Mouse (Mus musculus): ENCODE measurements around the gene Gstcd. TPM values are rescaled to one million over a fixed set of nuclear protein-coding genes. Genes with fewer than 3 reads are reported as not detected.
A peak's percentile ranks its signal among the peaks of the same experiment; 100 is the strongest.

Gene Gstcd
- polyA plus RNA-seq, 1 experiment from 2014 or later, result 11.0 TPM

GRCm38 (mm10) chr3:132950529-132950880 is 141.3 kb downstream of the Gstcd start:
- Histone ChIP-seq H3K9me3 (ENCODE audit: control insufficient read depth, low read length) (no peaks in the 10 kb centered on the region), H3K4me1 (ENCODE audit: control insufficient read depth, insufficient read depth, low read length) (no peaks in the 10 kb centered on the region; the same call in 1 of the 2 replicates), H3K4me3 (ENCODE audit: low read depth, low read length) (peak overlapping the region; percentile 63), H3K27ac (ENCODE audit: low read depth, low read length) (no peak overlapping the region), H3K9ac (ENCODE audit: low read length) (peak overlapping the region; percentile 57), H3K27me3 (ENCODE audit: control insufficient read depth, insufficient read depth, low read length) (peaks cover 7% of the 10 kb centered on the region), H3K36me3 (ENCODE audit: control insufficient read depth, insufficient read depth, low read length) (no peaks in the 10 kb centered on the region), H3K4me2 (ENCODE audit: low read depth) (peak overlapping the region; percentile 96)
- WGBS, result 5% methylated on average over 7 of the region's 7 CpGs
- ATAC-seq (ENCODE audit: insufficient read depth, low FRiP score, low TSS enrichment) (no peak), DNase-seq (ENCODE audit: low spot score) (no peak)

- H3K27ac ChIP-seq (ENCODE audit: low read depth, low read length), result no peak within 1 kb of the TSS
- DNase-seq (ENCODE audit: low spot score) (peak; percentile 68), ATAC-seq (ENCODE audit: insufficient read depth, low FRiP score, low TSS enrichment) (peak; percentile 82)
- peak within 1 kb of the TSS; percentile 96 for H3K4me2 ChIP-seq (ENCODE audit: low read depth)
- WGBS, result 1% methylated on average over 34 of the region's 82 CpGs
- H3K9ac ChIP-seq (ENCODE audit: low read length), result peak within 1 kb of the TSS; percentile 57
- no peaks in the 10 kb centered on the region; the same call in 1 of the 2 replicates for H3K4me1 ChIP-seq (ENCODE audit: control insufficient read depth, insufficient read depth, low read length)
- H3K27me3 ChIP-seq (ENCODE audit: control insufficient read depth, insufficient read depth, low read length), result peaks cover 7% of the 10 kb centered on the region
- no peaks in the 10 kb centered on the region for H3K36me3 ChIP-seq (ENCODE audit: control insufficient read depth, insufficient read depth, low read length)
- peak within 1 kb of the TSS; percentile 63 for H3K4me3 ChIP-seq (ENCODE audit: low read depth, low read length)
- H3K9me3 ChIP-seq (ENCODE audit: control insufficient read depth, low read length), result no peaks in the 10 kb centered on the region
These were observed 141.9 kb downstream of the Gstcd start, which contains the start of gene Npnt for GRCm38 (mm10) chr3:132949791-132950528. Gene Npnt, minus strand, starts transcription at chr3:132950291.

GRCm38 (mm10) chr3:132949380-132949790 is 142.4 kb downstream of the Gstcd start:
- Histone ChIP-seq H3K36me3 (ENCODE audit: control insufficient read depth, insufficient read depth, low read length) (no peaks in the 10 kb centered on the region), H3K4me3 (ENCODE audit: low read depth, low read length) (peak overlapping the region; percentile 63), H3K9ac (ENCODE audit: low read length) (peak overlapping the region; percentile 57), H3K9me3 (ENCODE audit: control insufficient read depth, low read length) (no peaks in the 10 kb centered on the region), H3K4me1 (ENCODE audit: control insufficient read depth, insufficient read depth, low read length) (no peaks in the 10 kb centered on the region; the same call in 1 of the 2 replicates), H3K27me3 (ENCODE audit: control insufficient read depth, insufficient read depth, low read length) (peaks cover 7% of the 10 kb centered on the region), H3K4me2 (ENCODE audit: low read depth) (peak overlapping the region; percentile 96), H3K27ac (ENCODE audit: low read depth, low read length) (no peak overlapping the region)
- WGBS, result 0% methylated on average over 26 of the region's 26 CpGs
- peak; percentile 77 for ATAC-seq (ENCODE audit: insufficient read depth, low FRiP score, low TSS enrichment)
- peak; percentile 38 for DNase-seq (ENCODE audit: low spot score)

GRCm38 (mm10) chr3:132948298-132948795 is 143.5 kb downstream of the Gstcd start:
- Histone ChIP-seq H3K9me3 (ENCODE audit: control insufficient read depth, low read length) (no peaks in the 10 kb centered on the region), H3K36me3 (ENCODE audit: control insufficient read depth, insufficient read depth, low read length) (no peaks in the 10 kb centered on the region), H3K4me3 (ENCODE audit: low read depth, low read length) (no peak overlapping the region), H3K4me1 (ENCODE audit: control insufficient read depth, insufficient read depth, low read length) (no peaks in the 10 kb centered on the region; the same call in 1 of the 2 replicates), H3K9ac (ENCODE audit: low read length) (no peak overlapping the region), H3K27ac (ENCODE audit: low read depth, low read length) (no peak overlapping the region), H3K4me2 (ENCODE audit: low read depth) (no peak overlapping the region), H3K27me3 (ENCODE audit: control insufficient read depth, insufficient read depth, low read length) (peaks cover 7% of the 10 kb centered on the region)
- ATAC-seq (ENCODE audit: insufficient read depth, low FRiP score, low TSS enrichment) (no peak), DNase-seq (ENCODE audit: low spot score) (no peak)
- WGBS, result 24% methylated on average over 7 of the region's 7 CpGs

- WGBS, result 89% methylated on average over 5 of the region's 5 CpGs
- DNase-seq (ENCODE audit: low spot score), result no peak
- Histone ChIP-seq H3K4me3 (ENCODE audit: low read depth, low read length) (no peak overlapping the region), H3K4me1 (ENCODE audit: control insufficient read depth, insufficient read depth, low read length) (no peaks in the 10 kb centered on the region; the same call in 1 of the 2 replicates), H3K36me3 (ENCODE audit: control insufficient read depth, insufficient read depth, low read length) (no peaks in the 10 kb centered on the region), H3K9me3 (ENCODE audit: control insufficient read depth, low read length) (no peaks in the 10 kb centered on the region), H3K4me2 (ENCODE audit: low read depth) (no peak overlapping the region), H3K27me3 (ENCODE audit: control insufficient read depth, insufficient read depth, low read length) (peaks cover 7% of the 10 kb centered on the region), H3K27ac (ENCODE audit: low read depth, low read length) (no peak overlapping the region), H3K9ac (ENCODE audit: low read length) (no peak overlapping the region)
- ATAC-seq (ENCODE audit: insufficient read depth, low FRiP score, low TSS enrichment), result no peak
These were observed 145.7 kb downstream of the Gstcd start for GRCm38 (mm10) chr3:132946086-132946485.

GRCm38 (mm10) chr3:132945669-132946068 is 146.2 kb downstream of the Gstcd start:
- no peak overlapping the region for H3K9ac ChIP-seq (ENCODE audit: low read length)
- no peak overlapping the region for H3K4me3 ChIP-seq (ENCODE audit: low read depth, low read length)
- no peaks in the 10 kb centered on the region for H3K36me3 ChIP-seq (ENCODE audit: control insufficient read depth, insufficient read depth, low read length)
- no peaks in the 10 kb centered on the region; the same call in 1 of the 2 replicates for H3K4me1 ChIP-seq (ENCODE audit: control insufficient read depth, insufficient read depth, low read length)
- ATAC-seq (ENCODE audit: insufficient read depth, low FRiP score, low TSS enrichment), result no peak
- H3K27me3 ChIP-seq (ENCODE audit: control insufficient read depth, insufficient read depth, low read length), result peaks cover 7% of the 10 kb centered on the region
- no peak overlapping the region for H3K4me2 ChIP-seq (ENCODE audit: low read depth)
- WGBS, result 87% methylated on average over 7 of the region's 7 CpGs
- no peak for DNase-seq (ENCODE audit: low spot score)
- no peak overlapping the region for H3K27ac ChIP-seq (ENCODE audit: low read depth, low read length)
- no peaks in the 10 kb centered on the region for H3K9me3 ChIP-seq (ENCODE audit: control insufficient read depth, low read length)

GRCm38 (mm10) chr3:132944609-132945008 is 147.2 kb downstream of the Gstcd start:
- H3K4me2 ChIP-seq (ENCODE audit: low read depth), result no peak overlapping the region
- H3K27me3 ChIP-seq (ENCODE audit: control insufficient read depth, insufficient read depth, low read length), result peaks cover 7% of the 10 kb centered on the region
- H3K36me3 ChIP-seq (ENCODE audit: control insufficient read depth, insufficient read depth, low read length), result no peaks in the 10 kb centered on the region
- 62% methylated on average over 3 of the region's 3 CpGs for WGBS
- ATAC-seq (ENCODE audit: insufficient read depth, low FRiP score, low TSS enrichment) (no peak), DNase-seq (ENCODE audit: low spot score) (no peak)
- no peak overlapping the region for H3K27ac ChIP-seq (ENCODE audit: low read depth, low read length)
- no peaks in the 10 kb centered on the region for H3K9me3 ChIP-seq (ENCODE audit: control insufficient read depth, low read length)
- no peak overlapping the region for H3K9ac ChIP-seq (ENCODE audit: low read length)
- no peaks in the 10 kb centered on the region for H3K4me1 ChIP-seq (ENCODE audit: control insufficient read depth, insufficient read depth, low read length)
- H3K4me3 ChIP-seq (ENCODE audit: low read depth, low read length), result no peak overlapping the region

- no peak overlapping the region for H3K4me2 ChIP-seq (ENCODE audit: low read depth)
- H3K27me3 ChIP-seq (ENCODE audit: control insufficient read depth, insufficient read depth, low read length), result peaks cover 3% of the 10 kb centered on the region
- H3K4me3 ChIP-seq (ENCODE audit: low read depth, low read length), result no peak overlapping the region
- H3K27ac ChIP-seq (ENCODE audit: low read depth, low read length), result no peak overlapping the region
- no peak for DNase-seq (ENCODE audit: low spot score)
- H3K36me3 ChIP-seq (ENCODE audit: control insufficient read depth, insufficient read depth, low read length), result no peaks in the 10 kb centered on the region
- WGBS, result 67% methylated on average over 7 of the region's 7 CpGs
- H3K9me3 ChIP-seq (ENCODE audit: control insufficient read depth, low read length), result no peaks in the 10 kb centered on the region
- H3K4me1 ChIP-seq (ENCODE audit: control insufficient read depth, insufficient read depth, low read length), result no peaks in the 10 kb centered on the region
- H3K9ac ChIP-seq (ENCODE audit: low read length), result no peak overlapping the region
- ATAC-seq (ENCODE audit: insufficient read depth, low FRiP score, low TSS enrichment), result no peak
These were observed 147.6 kb downstream of the Gstcd start for GRCm38 (mm10) chr3:132944193-132944592.

- no peaks in the 10 kb centered on the region for H3K36me3 ChIP-seq (ENCODE audit: control insufficient read depth, insufficient read depth, low read length)
- 95% methylated on average over 6 of the region's 6 CpGs for WGBS
- no peak overlapping the region for H3K9ac ChIP-seq (ENCODE audit: low read length)
- H3K27me3 ChIP-seq (ENCODE audit: control insufficient read depth, insufficient read depth, low read length), result no peaks in the 10 kb centered on the region
- no peak overlapping the region for H3K4me3 ChIP-seq (ENCODE audit: low read depth, low read length)
- H3K27ac ChIP-seq (ENCODE audit: low read depth, low read length), result no peak overlapping the region
- DNase-seq (ENCODE audit: low spot score) (no peak), ATAC-seq (ENCODE audit: insufficient read depth, low FRiP score, low TSS enrichment) (no peak)
- no peak overlapping the region for H3K4me2 ChIP-seq (ENCODE audit: low read depth)
- H3K9me3 ChIP-seq (ENCODE audit: control insufficient read depth, low read length), result no peaks in the 10 kb centered on the region
- H3K4me1 ChIP-seq (ENCODE audit: control insufficient read depth, insufficient read depth, low read length), result no peaks in the 10 kb centered on the region
These were observed 149.1 kb downstream of the Gstcd start for GRCm38 (mm10) chr3:132942778-132943177.

Measured in neural tube, embryonic 11.5 days (tissue).